Mouse (Mus musculus) liver, embryonic 14.5 days (tissue): ENCODE results near the gene Zfp513. TPM values are rescaled to one million over a fixed set of nuclear protein-coding genes. Genes with fewer than 3 reads are reported as not detected.
A peak's percentile ranks its signal among the peaks of the same experiment; 100 is the strongest.
"Not testable (repeated sequence)": the region's sequence is repeated elsewhere in the genome, so short reads cannot be mapped to it uniquely, and the experiment has no call there.

Experiments used
- ATAC-seq: fragments of 200-750 bp; cut with Nextera tagmentation; 2 replicates; pipeline ENCODE4 v1.8.0; 2017; ENCODE audit warnings: moderate number of reproducible peaks, mild to moderate bottlenecking, moderate library complexity; ENCODE audit not compliant: insufficient read depth
- DNase-seq, 3 experiments: peaks; one replicate each; pipeline ENCODE4 v3.0.0-alpha.2; 2012 to 2013; ENCODE audit warnings: low read depth in 3 of 3, low spot score in 3 of 3
- H3K27ac ChIP-seq: fragments of 300-500 bp; sonication (generic); 2 replicates; pipeline ENCODE4 v1.5.1; 2014; ENCODE audit warnings: moderate library complexity, mild to moderate bottlenecking, control low read depth, inconsistent platforms
- H3K27me3 ChIP-seq: fragments of 300-500 bp; sonication (generic); 2 replicates; pipeline ENCODE4 v1.6.1; 2014; ENCODE audit warnings: mild to moderate bottlenecking, low read length, moderate library complexity; ENCODE audit not compliant: control insufficient read depth, insufficient read depth
- H3K36me3 ChIP-seq: fragments of 300-500 bp; sonication (generic); replicated peaks from 2 replicates; pipeline ENCODE4 v1.6.1; 2014; ENCODE audit warnings: low read depth; ENCODE audit not compliant: control insufficient read depth, insufficient read depth
- H3K4me1 ChIP-seq, 2 experiments: fragments of 200-500 bp in 1 of 2; fragments of 300-500 bp in 1 of 2; sonication (generic) in 1 of 2; replicated peaks; 2 replicates each; pipeline ENCODE4 v1.6.1; 2012 to 2014; ENCODE audit warnings: antibody characterized with exemption in 1 of 2, inconsistent platforms in 1 of 2, low read length in 1 of 2; ENCODE audit not compliant: control insufficient read depth in 2 of 2, insufficient read depth in 2 of 2
- H3K4me2 ChIP-seq: fragments of 300-500 bp; sonication (generic); 2 replicates; pipeline ENCODE4 v1.6.1; 2014; ENCODE audit warnings: low read depth, mild to moderate bottlenecking, control low read depth, moderate library complexity
- H3K4me3 ChIP-seq, 2 experiments: fragments of 200-500 bp in 1 of 2; fragments of 300-500 bp in 1 of 2; sonication (generic) in 1 of 2; 2 replicates each; pipeline ENCODE4 v1.5.1; 2012 to 2014; ENCODE audit warnings: low read depth in 2 of 2, low read length in 2 of 2, mild to moderate bottlenecking in 2 of 2, control low read depth in 1 of 2, inconsistent platforms in 1 of 2, moderate library complexity in 1 of 2; ENCODE audit not compliant: insufficient read depth in 1 of 2
- H3K9ac ChIP-seq: fragments of 300-500 bp; sonication (generic); replicated peaks from 2 replicates; pipeline ENCODE4 v1.6.1; 2014; ENCODE audit warnings: mild to moderate bottlenecking, control low read depth, moderate library complexity
- H3K9me3 ChIP-seq: fragments of 300-500 bp; sonication (generic); 2 replicates; pipeline ENCODE4 v1.6.1; 2016; ENCODE audit warnings: low read length, mixed read lengths; ENCODE audit not compliant: control insufficient read depth
- CTCF ChIP-seq: IDR thresholded peaks from 2 replicates; pipeline ENCODE4 v1.5.1; 2016; ENCODE audit warnings: antibody characterized with exemption, low read depth, control low read depth
- EP300 ChIP-seq: IDR thresholded peaks from 2 replicates; pipeline ENCODE4 v1.6.1; 2016; ENCODE audit warnings: antibody characterized with exemption, low read depth
- WGBS: fragments of 180-500 bp; shearing (Covaris S2); extraction: QIAGEN DNeasy Blood & Tissue Kit; methylation state at CpG from one replicate; pipeline ENCODE4 v1.1.7; 2014; ENCODE audit not compliant: insufficient replicate concordance; 5-methylcytosine and 5-hydroxymethylcytosine counted together
- polyA plus RNA-seq, 2 experiments: library from polyadenylated mRNA; depleted of rRNA in 1 of 2; stranded (reverse) in 1 of 2; unstranded in 1 of 2; fragments of >200 nt; fragmentation: Nextera tagmentation in 1 of 2; extraction: Ambion mirVana in 1 of 2; gene quantifications; 2 replicates each; pipeline versions ENCODE4 v1.2.1 to v1.2.3; 2012 to 2014

The Zfp513 gene
- polyA plus RNA-seq, 2 experiments: 0.80 to 8.8 TPM

- no peak for ATAC-seq
- Histone ChIP-seq H3K4me1 (peaks cover 24 to 25% of the 10 kb centered on the region in 2 experiments), H3K9ac (peak overlapping the region; percentile 92), H3K36me3 (peaks cover 8% of the 10 kb centered on the region; the same call in 1 of the 2 replicates), H3K27ac (peak overlapping the region; percentile 84), H3K4me3 (peak overlapping the region; percentile 88 to 96), H3K4me2 (peak overlapping the region; percentile 83), H3K27me3 (no peaks in the 10 kb centered on the region), H3K9me3 (no peaks in the 10 kb centered on the region)
- WGBS: 0% methylated on average over 2 of the region's 2 CpGs
- peak; percentile 55 to 70 (median 57) for DNase-seq
- TF ChIP-seq EP300: no peak
- TF ChIP-seq CTCF: peak; percentile 33; the same call in 1 of the 2 replicates
Observed at GRCm38 (mm10) chr5:31219070-31219469, 17.0 kb upstream of the Zfp513 start.

- peak; percentile 73 to 76 (median 74) for DNase-seq
- 19% methylated on average over 7 of the region's 7 CpGs for WGBS
- peak overlapping the region; percentile 84 for H3K27ac ChIP-seq
- H3K4me3 ChIP-seq: peak overlapping the region; percentile 58 to 96; a peak in 3 of 4 replicates
- TF ChIP-seq EP300 (peak; percentile 71), CTCF (peak; percentile 39; the same call in 1 of the 2 replicates)
- H3K9me3 ChIP-seq: no peaks in the 10 kb centered on the region
- peaks cover 24 to 25% of the 10 kb centered on the region in 2 experiments for H3K4me1 ChIP-seq
- H3K36me3 ChIP-seq: peaks cover 8% of the 10 kb centered on the region; the same call in 1 of the 2 replicates
- peak; percentile 24 for ATAC-seq
- peak overlapping the region; percentile 54 for H3K9ac ChIP-seq
- peak overlapping the region; percentile 83 for H3K4me2 ChIP-seq
- no peaks in the 10 kb centered on the region for H3K27me3 ChIP-seq
Observed at GRCm38 (mm10) chr5:31218294-31218693, 16.2 kb upstream of the Zfp513 start.

- not testable (repeated sequence) for H3K27ac ChIP-seq, H3K4me3 ChIP-seq, H3K4me2 ChIP-seq, H3K9ac ChIP-seq, H3K27me3 ChIP-seq, H3K36me3 ChIP-seq, DNase-seq, H3K9me3 ChIP-seq, ATAC-seq
- WGBS: 66% methylated on average over 6 of the region's 6 CpGs
- H3K4me1 ChIP-seq: peaks cover 23 to 25% of the 10 kb centered on the region in 2 experiments
Observed at GRCm38 (mm10) chr5:31216554-31216953, 14.5 kb upstream of the Zfp513 start.

GRCm38 (mm10) chr5:31204421-31204820 lies 2.3 kb upstream of the Zfp513 start:
- WGBS: 87% methylated on average over 6 of the region's 6 CpGs
- no peak overlapping the region for H3K27ac ChIP-seq
- peaks cover 0 to 3% of the 10 kb centered on the region in 2 experiments; a peak in 3 of 4 replicates for H3K4me1 ChIP-seq
- no peak for ATAC-seq
- no peak for TF ChIP-seq CTCF
- TF ChIP-seq EP300: no peak
- H3K36me3 ChIP-seq: peaks cover 70% of the 10 kb centered on the region
- DNase-seq: no peak
- H3K4me2 ChIP-seq: no peak overlapping the region
- no peak overlapping the region for H3K4me3 ChIP-seq
- H3K9ac ChIP-seq: no peak overlapping the region
- no peaks in the 10 kb centered on the region; the same call in 1 of the 2 replicates for H3K9me3 ChIP-seq
- no peaks in the 10 kb centered on the region for H3K27me3 ChIP-seq

GRCm38 (mm10) chr5:31203866-31204265 lies 1.8 kb upstream of the Zfp513 start:
- ATAC-seq: no peak

More at GRCm38 (mm10) chr5:31203866-31204265, 1.8 kb upstream of the Zfp513 start:
- H3K9me3 ChIP-seq: no peaks in the 10 kb centered on the region; the same call in 1 of the 2 replicates
- WGBS: 77% methylated on average over 2 of the region's 2 CpGs
- H3K4me3 ChIP-seq: no peak overlapping the region
- H3K27me3 ChIP-seq: no peaks in the 10 kb centered on the region
- no peak overlapping the region for H3K4me2 ChIP-seq
- peaks cover 76% of the 10 kb centered on the region for H3K36me3 ChIP-seq
- TF ChIP-seq EP300: no peak
- TF ChIP-seq CTCF: no peak
- no peak overlapping the region for H3K9ac ChIP-seq
- no peak for DNase-seq
- peaks cover 0 to 3% of the 10 kb centered on the region in 2 experiments; a peak in 3 of 4 replicates for H3K4me1 ChIP-seq
- no peak overlapping the region for H3K27ac ChIP-seq
